Mouse (Mus musculus) frontal cortex, adult (tissue): Measurements from ENCODE around the gene Gm11146.

ENCODE experiments used
- ATAC-seq: cut with Nextera tagmentation; 2 replicates; pipeline ENCODE4 v1.9.2; 2017; ENCODE audit warnings: mild to moderate bottlenecking, moderate library complexity, mixed read lengths; ENCODE audit not compliant: low TSS enrichment

The Gm11146 gene

DNA sequence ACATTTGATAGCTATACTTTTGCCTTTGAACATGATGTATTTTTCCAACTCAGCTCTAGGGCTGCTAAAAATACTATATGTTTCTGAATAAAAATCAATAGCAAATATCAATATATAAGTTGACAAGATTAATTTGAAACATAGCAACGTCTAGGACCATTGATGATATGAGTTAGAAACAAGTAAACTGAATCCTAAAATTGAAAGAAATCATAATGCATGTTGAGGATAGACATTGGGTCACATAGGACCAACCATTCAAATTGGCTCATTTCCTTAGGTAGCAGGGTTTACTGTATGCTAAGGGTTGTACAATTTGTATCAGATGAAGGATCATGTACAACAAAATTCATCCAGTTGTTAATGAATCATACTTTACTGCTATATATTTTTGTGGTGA is at the start of gene Gm11146:
TSS of gene Gm11146 (minus strand) at position 101 of the 400 bp plus-strand sequence.
- ATAC-seq, result no peak

DNA sequence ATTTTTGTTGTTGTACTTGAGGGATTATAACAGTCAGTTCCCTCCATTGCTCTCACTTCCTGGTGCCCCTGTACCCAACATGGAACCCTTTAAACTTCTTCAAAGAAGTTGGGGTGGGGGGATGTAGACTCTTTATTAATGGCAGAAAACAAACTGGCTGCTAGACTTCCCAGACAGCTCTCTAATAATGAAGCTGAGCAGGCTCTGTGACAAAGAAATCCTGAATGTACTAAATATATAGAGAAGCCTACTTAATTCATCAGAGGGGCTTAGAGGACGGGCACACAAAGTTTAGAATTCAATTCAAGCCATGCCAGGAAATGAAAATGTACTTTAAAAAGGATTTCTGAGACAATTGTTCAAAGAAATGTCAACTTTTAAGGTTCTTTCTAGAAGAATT is 48.7 kb upstream of the Gm11146 start:
- no peak for ATAC-seq

DNA sequence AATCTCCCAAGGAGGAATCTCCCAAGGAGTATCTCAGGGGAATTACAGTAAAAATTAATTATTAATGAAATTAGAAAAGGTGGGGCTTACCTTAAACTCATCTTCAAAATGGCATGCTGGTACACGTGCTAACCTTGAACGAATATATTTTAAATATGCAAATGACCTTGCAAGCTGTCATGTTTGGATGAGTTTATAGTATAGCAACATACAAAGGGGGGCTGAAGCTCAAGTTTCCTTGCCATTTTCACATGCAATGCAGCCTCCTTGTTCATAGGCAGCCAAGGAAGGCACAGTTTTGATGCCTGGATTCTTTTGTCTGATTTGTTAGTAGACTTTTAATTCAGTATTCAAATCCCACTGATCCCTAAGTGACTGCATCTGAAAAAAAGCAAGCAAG is 47.1 kb upstream of the Gm11146 start:
- no peak for ATAC-seq

DNA sequence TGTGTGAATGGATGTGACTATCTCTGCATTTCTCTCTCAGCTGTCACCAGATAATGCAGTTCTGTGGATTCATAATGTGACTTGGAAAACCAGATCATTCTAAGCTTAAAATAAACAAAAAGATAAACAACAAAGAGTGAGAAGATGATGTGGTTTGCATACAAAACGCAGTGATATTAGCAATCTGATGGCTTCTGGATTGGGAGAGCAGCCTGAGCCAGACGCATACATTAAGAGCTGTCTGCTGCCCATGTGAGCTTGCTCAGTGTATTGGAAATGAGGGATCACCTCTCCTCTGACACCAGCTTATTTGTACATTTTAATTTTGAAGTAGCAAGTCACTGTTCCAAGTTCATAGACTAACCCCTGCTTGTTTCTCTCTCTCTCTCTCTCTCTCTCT is 46.3 kb upstream of the Gm11146 start:
- ATAC-seq, result no peak

DNA sequence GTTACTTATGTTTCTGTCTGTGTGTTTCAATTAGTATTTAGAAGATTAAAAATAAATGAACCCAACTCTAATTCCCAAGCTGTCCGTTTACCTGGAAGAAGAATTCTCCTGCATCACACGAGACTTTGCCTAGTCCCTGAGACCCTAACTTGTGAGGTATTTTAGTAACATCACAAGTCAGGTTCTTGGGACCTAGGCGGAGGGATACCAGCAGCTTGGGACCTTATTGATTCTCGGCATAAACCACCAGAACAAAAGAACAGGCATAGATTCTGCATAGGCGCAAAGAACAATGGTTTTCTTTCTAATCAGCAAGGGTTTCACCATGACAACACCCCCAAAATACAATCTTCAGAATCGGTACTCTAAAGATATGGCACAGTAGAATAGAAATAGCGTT is 44.3 kb upstream of the Gm11146 start:
- ATAC-seq, result no peak

DNA sequence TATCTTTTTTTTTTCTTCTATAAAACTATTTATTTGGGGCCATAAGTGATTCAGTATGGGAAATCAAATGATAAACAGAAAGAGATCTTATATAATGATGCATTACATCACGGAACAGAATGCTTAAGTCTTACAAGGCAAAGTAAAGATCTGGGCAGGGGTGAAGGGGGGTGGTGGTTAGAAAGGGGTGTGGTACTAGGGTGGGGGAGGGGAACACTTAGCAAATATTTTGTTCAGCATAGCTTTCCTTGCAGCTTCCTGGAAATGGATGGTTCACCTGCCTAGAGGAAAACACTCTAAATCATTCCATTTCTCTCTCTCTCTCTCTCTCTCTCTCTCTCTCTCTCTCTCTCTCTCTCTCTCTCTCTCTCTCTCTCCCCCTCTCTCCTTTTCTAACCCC is 43.1 kb upstream of the Gm11146 start:
- ATAC-seq, result no peak

DNA sequence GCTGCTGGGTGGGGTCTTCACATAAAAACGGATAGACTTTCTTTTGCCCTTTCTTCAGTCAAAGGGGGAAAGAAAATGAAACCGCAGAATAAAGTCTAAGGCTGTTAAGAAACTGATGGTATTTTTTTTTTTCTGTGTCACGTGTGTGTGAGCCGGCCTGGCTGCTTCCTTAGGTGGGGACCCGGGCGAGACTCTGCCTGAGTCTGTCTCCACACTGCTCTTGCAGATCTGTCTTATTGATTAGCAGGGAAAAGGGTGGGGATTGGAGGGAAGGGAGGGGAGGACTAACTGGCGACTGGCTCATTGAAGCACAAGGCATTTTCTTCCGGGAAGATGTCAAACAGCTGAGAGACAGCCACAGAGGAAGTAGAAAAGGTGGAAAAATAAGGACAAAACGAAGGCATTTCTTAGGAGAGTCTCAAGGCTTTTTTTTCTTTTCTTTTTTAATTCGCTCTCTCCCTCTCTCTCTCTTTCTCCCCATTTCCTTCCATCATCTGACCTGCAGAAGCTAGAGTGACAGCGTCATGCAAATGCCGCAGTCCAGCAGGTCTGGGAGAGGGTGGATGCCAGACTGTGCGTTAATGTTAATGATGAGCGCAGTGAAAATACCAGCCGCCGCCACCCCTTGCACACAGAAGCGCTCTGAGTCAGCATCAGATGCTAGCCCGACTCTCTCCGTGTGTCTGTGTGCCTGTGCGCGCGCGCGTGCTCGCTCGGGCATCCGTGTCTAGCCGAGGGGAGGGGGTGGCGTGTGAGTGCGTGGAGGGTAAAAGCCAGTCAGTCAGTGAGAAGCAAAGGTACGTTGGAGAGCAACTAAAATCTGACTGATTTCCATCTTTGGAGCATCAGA is 42.2 kb upstream of the Gm11146 start:
- peak; percentile 84 for ATAC-seq

DNA sequence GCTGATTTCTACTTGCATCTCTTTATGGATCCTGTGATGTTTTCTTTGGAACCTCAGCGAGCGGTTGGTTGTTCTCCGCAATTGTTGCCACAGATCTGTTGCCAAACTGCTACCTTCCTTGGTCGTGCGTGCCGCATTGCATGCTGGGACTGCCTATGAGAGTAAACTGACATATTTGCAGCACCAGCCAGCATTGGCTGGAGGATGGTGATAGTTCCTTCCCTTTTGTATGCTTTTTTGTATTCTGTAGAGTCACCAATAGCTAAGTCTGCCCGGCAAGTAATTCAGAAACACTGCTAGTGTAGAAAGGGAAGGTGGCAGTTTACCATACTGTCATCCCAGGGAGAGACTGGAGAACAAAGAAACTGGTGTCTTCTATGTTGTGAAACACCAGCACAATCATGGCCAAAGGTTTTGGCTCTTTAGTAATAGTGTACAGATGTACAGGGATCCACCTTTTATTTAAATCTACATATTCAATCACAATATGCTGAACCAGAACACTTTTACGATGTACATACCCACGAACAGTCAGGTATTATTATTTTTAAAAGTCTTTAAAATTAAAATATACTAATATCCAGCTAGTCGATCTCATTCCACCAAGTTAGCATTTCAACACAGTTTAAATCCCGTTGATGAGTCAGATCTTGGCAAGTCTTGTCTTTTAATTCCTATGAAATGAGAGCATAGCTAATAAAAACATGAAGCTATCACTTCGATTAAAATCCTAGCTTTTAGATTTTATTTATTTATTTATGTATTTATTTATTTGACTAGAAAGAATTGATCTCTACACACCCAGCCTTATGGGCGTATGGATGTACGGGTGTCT is 41.4 kb upstream of the Gm11146 start:
- ATAC-seq, result peak; percentile 68

DNA sequence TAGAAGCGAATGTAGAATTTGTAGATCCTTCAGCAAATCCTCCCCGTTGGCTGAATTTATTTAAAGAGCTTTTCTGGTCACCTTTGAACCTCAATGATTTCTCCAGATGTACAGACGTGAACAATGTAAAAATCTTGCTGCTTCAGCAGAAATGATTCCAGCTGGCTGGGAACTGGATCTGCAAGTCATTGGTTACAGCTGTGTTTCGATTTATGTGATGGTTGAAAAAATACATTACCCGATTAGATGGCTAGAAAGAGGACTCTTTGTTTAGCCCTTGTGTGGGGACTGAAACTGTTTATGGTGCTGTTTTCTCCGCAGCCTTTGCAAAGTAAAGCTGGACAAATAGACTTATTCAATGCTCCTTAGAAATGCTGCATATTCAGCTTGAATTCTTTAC is 34.6 kb upstream of the Gm11146 start:
- peak; percentile 32; the same call in 1 of the 2 replicates for ATAC-seq

DNA sequence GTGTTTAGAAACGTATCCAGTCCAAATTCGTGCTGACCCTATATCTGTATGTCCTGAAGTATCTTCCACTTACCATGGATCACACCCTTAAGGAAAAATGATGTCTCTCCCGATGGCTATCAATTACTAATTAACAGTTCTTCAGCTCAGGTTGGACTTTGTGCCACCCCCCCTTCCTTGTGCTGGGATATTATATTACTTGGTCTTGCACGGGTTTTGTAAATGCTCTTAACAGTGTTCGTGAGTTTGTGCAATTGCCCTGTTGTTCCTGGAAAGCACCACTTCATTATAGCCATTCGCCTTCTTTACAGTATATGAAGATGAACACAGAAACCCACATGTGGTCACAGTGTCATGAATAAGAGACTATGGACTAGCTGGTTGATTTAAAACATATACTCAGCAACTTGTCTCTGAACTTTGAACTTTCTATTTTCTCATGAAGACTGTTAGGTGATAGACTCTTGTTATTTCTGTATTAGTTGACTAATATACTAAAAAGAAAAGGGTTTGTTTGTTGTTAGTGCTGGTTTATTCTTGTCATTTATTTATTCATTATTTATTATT is 30.5 kb upstream of the Gm11146 start:
- ATAC-seq, result no peak

DNA sequence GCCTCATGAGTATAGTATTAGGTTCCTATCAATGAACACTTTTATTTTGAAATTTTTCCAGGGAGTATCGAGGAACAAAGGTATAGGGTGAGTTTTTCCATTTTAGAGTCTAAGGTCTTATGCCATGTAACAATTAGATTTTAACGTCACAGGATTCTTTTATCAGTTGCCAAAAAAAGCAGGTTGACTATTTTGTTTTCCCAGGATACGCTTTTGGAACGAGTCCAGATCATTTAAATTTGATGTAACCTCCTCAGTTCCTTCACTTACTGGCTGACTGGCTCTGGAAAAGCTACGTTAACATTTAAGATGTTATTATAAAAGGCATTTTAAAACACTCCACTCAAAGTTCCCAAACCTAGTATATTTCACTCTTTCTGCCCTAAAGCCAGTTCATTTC is 20.8 kb upstream of the Gm11146 start:
- ATAC-seq, result no peak

DNA sequence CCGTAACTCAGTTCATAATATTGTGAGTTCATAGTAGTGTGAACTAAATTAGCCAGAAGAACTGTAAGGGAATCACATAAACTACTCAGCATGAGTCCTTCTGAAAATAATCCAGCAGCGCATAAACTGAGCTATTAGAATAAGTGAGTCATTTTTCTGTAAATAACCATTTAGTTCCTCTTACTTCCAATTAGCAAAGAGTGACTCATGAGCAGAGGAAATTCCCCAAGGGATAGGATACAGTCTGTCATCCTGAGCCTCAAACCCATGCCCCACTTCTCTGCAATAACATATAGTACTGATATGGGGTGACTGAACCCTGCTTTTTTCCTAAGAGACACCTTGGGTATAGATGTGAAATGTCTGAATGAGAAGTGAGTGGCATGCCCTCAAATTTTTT is 687 bp upstream of the Gm11146 start:
- ATAC-seq, result peak; percentile 89

DNA sequence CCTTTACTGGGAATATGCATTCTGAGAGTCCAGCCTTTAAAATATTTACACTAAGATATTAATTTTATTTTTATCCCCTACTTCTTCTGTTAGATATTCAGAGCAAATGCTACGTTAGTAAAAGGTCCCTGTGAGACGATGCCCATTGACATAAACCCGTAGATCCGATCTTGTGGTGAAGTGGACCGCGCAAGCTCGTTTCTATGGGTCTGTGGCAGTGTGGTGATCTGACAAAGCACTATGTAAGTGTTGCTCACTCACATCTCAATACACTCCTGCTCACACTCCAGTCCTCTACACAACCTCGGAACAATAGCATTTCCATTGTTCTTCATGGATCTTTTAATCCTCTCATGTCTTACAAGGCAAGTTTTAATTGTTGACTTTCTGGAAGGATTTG is 3.1 kb downstream of the Gm11146 start:
- no peak for ATAC-seq

DNA sequence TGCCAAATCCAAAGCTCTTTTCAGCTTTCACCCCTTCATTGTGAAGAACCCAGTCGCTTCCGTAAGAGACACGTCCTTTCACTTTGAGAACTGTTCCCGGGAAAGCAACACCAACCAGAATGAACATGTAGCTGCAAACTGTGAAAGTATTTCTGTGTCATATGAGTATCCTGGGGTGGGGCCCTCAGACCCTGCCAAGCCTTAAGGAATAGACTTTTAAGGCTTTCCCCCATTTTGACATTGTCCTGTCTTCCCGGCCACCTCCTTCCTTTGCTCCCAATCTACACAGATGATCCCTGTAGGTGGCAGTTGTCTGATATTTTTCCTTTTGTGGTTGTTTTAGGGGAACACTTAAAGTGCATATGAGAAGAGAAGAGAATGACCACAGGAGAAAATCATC is 5.3 kb downstream of the Gm11146 start:
- ATAC-seq, result peak; percentile 18; the same call in 1 of the 2 replicates

DNA sequence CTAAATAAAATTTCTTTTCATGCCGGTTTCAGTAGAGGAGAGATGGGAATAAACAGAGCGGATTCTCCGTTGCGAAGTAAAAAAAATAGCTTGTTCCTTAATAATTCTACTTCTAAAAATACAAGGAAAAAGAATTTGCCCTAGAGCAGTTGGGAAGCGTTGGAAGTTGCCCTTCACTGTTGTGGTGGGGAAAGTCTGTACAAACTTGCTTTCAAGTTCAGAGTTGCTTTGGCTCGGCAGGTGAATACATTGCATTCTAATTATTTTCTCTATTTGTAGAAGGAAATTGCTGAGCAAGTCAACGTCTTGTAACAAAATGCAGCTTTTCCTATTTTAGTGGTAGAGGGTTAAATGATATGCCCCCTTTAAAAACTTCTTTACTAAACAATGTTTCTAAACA is 6.2 kb downstream of the Gm11146 start:
- no peak for ATAC-seq

DNA sequence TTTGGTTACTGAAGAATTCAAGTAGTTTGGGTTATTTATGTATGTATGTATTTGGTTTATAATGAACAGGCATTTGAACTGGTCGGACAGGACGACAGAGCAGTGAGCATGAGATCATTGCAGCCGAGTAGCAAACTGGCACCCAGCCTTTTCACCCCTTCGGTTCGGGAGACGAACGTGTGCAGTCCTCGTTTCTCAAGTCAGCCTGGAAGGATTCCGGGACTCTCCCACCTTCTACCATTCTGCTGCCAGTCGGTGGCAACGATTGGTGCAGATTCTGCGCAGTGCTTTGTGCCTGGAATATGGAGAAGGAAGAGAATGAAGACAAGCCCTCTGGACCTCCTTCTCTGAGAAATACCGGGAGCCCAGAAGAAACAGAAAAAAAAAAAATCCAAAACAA is 7.3 kb downstream of the Gm11146 start:
- peak; percentile 85 for ATAC-seq

DNA sequence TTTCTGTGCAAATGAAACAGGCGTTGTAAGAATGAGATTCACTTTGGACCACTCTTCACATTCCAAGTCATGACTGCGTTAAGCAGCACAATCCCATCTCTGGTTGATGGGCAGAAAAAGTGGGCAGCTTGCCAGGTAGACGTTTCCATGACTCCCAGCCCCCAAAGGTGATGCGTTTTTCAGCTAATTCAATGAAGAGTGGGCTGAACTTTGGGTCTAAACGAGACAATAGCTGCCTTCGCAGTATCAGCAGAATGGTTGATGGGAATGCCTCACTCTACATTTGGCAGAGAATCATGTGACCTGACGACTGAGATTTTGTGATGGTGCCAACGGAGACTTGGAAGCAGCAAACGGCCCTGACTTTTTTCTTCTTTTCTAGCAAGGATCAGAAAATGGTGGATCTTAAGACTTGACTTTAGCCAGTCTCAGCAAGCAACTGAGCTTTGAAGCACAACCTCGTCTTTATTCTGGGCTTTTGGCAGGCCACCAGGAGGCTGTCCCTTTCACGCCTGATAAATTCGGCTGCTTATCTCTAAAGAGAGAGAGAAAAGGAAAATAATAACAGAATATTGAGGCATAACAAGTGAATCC is 8.0 kb downstream of the Gm11146 start:
- peak; percentile 47 for ATAC-seq

DNA sequence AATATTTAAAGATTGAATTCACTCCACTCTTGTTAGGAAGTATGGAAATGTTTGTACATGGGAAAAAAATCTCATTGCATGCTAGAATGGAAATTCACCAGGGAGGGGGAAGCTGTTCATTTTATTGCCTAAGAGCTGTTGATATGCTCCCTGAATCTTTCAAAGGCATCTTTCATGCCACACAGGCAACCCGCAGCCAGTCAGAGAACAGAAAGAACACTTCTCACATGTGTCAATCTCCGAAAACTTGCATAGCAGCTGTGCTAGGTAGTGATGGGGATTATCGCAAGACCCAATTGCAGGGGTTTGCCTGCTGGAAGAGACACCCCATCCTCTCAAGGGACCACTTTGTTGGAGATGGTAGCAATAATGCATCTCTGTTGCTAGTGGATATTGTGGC is 8.9 kb downstream of the Gm11146 start:
- ATAC-seq, result peak; percentile 50

DNA sequence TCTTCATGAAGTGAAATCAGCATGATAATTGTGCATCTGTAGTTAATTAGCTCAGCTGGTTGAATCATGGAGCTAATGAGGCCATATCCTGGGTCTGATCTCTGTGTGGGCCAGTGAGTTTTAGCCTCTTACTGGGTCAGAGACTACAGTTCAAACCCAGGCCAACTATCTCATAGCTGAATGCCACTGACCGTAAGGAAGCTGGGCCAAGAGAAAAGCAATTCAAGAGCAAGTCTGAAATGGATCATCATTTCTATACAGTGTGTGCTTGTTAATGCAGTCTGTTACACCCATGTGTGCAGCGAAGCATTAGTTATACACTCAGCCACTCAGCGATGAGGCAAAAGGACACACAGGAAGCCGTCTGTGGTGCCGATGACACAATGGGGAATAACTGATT is 28.9 kb downstream of the Gm11146 start:
- no peak for ATAC-seq

DNA sequence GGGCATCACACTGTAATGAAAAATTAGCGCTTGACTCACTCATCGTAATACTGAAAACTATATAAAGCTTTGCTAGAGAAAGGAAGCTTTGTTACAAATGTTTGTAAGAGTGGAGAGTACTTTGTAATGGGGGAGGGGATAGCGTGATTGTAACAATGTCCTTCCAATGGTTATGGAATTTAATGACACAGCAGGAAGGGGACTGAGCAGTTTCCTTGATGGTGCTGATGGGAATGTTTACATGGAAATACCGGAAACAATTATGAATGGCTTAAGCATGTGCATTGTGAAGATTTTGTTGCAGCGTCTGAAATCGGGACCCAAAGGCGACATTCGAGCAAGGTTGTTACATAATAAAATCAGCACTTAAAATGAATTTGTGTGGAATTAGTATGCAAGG is 32.4 kb downstream of the Gm11146 start:
- no peak for ATAC-seq

DNA sequence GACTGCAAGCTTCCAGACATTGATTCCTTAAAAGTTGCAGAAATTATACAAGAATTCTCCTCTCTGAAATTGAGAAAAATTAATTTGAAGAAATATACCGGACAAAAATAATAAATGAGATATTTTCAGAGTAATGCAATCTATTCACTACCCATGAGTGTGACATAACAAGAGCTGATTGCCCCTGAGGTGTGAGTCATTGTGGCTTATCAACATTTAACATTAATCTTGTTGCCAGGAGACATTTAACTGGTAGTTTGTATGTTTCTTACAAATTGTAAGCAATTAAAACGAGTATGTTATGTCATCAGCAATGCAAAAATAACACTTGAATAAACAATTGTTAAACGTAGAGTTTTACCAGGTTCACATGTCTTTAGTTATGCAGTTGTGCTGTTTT is 33.5 kb downstream of the Gm11146 start:
- ATAC-seq, result no peak

DNA sequence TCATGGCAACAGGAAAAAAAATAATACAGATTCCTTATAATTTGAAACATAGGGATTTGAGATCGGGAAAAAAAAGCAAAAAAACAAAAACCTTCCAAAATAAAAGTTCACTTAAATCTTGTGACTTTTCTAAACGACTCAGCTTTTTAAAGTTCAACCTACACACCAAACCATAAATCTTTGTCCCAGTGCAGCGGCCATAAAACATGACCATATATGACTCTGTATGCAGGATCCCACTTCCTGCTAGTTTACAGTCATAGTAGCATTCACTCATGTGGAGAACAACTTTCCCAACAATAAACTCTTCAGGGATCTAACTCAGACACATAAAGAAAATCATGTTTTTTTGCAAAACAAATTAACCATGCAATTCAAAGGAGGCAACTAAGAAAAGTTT is 39.0 kb downstream of the Gm11146 start:
- ATAC-seq, result no peak
